Mouse (Mus musculus) heart, adult 2 months (tissue): ENCODE data around the gene Tepsin.

Experiments used
- CTCF ChIP-seq: fragments of 200-600 bp; IDR thresholded peaks from 2 replicates; pipeline ENCODE4 v1.8.1; 2022; ENCODE audit warnings: antibody characterized with exemption, mild to moderate bottlenecking, moderate library complexity
- POLR2A ChIP-seq: fragments of 200-500 bp; IDR thresholded peaks from 2 replicates; pipeline ENCODE4 v1.6.1; 2011; ENCODE audit warnings: mild to moderate bottlenecking, low read depth, low read length, control low read depth; ENCODE audit not compliant: insufficient read depth

- TF ChIP-seq CTCF, result no peak
- TF ChIP-seq POLR2A, result no peak
Observed at GRCm38 (mm10) chr11:120126845-120127244, 28.3 kb upstream of the Tepsin start.
